9 mouse cellular contexts compared by ENCODE assay signal in the genomic region with DNA sequence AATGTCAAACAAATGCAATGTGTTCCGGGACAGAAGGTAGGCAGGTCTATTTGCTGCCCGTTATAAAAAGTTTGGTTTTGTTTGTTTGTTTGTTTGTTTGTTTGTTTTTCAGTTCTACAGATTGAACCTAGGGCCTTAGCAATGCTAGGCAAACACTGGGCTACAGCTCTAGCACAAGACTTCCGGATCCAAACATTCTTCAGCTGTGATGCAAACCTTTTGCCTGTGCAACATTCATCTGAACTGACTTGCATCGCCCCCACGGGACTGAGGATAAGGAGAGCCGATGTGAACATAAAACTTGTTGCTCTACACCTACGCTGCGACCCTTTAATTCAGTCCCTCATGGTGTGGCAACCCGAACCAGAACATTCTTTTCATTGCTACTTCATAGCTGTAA. TPM values are rescaled to one million over a fixed set of nuclear protein-coding genes. Genes with fewer than 3 reads are reported as not detected.
DNase-seq lines count a peak whose midpoint lies in the region; TF ChIP-seq lines count a peak whose summit lies in the region.
"Had no signal": no experiment of that assay in that cellular context is flagged by ENCODE, and none has a peak within 500 bp of the region (broad histone marks: within the 10 kb centered on the region; RNA-seq: fewer than 3 reads in every experiment).

No protein-coding gene starts in this region.

- intact Hi-C loops in heart, adult 2 months (cut with DNase I), result no loop called here
- intact Hi-C loops in heart, postnatal 25 days (cut with DNase I), result loop anchor here (5.0 kb wide), 1 partner anchor 66 kb away; a partner anchor contains a TSS

- no peaks in the 10 kb centered on the region for H3K9me3 ChIP-seq in hindbrain, embryonic 10.5 days
- no peaks in the 10 kb centered on the region for H3K9me3 ChIP-seq in midbrain, embryonic 10.5 days (replicated peaks)

- H3K4me3 ChIP-seq in heart, adult 2 months, result peak overlapping the region; percentile 99
- peak overlapping the region; percentile 75 for H3K4me3 ChIP-seq in bone marrow macrophage, adult 2 months (ENCODE audit: insufficient read depth, low read length)
- H3K4me3 ChIP-seq in hindbrain, embryonic 10.5 days, result peak overlapping the region; percentile 93
- peak overlapping the region; percentile 98 for H3K4me3 ChIP-seq in midbrain, embryonic 10.5 days

- peaks cover 7% of the 10 kb centered on the region for H3K4me1 ChIP-seq in heart, adult 2 months (ENCODE audit: control insufficient read depth, insufficient read depth, low read length)
- H3K4me1 ChIP-seq in bone marrow macrophage, adult 2 months (ENCODE audit: control insufficient read depth, insufficient read depth, low read length), result peaks cover 18% of the 10 kb centered on the region
- peaks cover 29% of the 10 kb centered on the region for H3K4me1 ChIP-seq in hindbrain, embryonic 10.5 days (replicated peaks)
- peaks cover 33% of the 10 kb centered on the region for H3K4me1 ChIP-seq in midbrain, embryonic 10.5 days

- TF ChIP-seq EP300 in heart, adult 2 months (IDR thresholded peaks at IDR 0.05; ENCODE audit: insufficient read depth, low read depth, low read length), result no peak

- H3K79me2 ChIP-seq in heart, adult 2 months (replicated peaks; ENCODE audit: control insufficient read depth, insufficient read depth, low read length), result peaks cover 4% of the 10 kb centered on the region; the same call in 1 of the 2 replicates

- TF ChIP-seq POLR2A in heart, adult 2 months (IDR thresholded peaks at IDR 0.05; ENCODE audit: insufficient read depth, low read depth, low read length), result no peak
- no peak for TF ChIP-seq POLR2A in bone marrow macrophage, adult 2 months (IDR thresholded peaks at IDR 0.05; ENCODE audit: borderline replicate concordance, low read depth, low read length)

- H3K27me3 ChIP-seq in heart, adult 2 months (ENCODE audit: control insufficient read depth, insufficient read depth, low read length), result no peaks in the 10 kb centered on the region
- no peaks in the 10 kb centered on the region for H3K27me3 ChIP-seq in hindbrain, embryonic 10.5 days (ENCODE audit: insufficient read depth, poor library complexity, severe bottlenecking)
- no peaks in the 10 kb centered on the region for H3K27me3 ChIP-seq in midbrain, embryonic 10.5 days (ENCODE audit: low read depth, poor library complexity, severe bottlenecking)
- H3K27me3 ChIP-seq: Patski had no signal

- peaks cover 3% of the 10 kb centered on the region; the same call in 1 of the 2 replicates for H3K36me3 ChIP-seq in heart, adult 2 months (ENCODE audit: control insufficient read depth, insufficient read depth, low read length)
- H3K36me3 ChIP-seq in hindbrain, embryonic 10.5 days, result no peaks in the 10 kb centered on the region
- no peaks in the 10 kb centered on the region for H3K36me3 ChIP-seq in midbrain, embryonic 10.5 days

- no peak for DNase-seq in heart, adult 2 months
- no peak for DNase-seq in heart, postnatal 25 days (ENCODE audit: low spot score)
- DNase-seq in hindbrain, embryonic 10.5 days (ENCODE audit: low spot score), result no peak
- no peak for DNase-seq in midbrain, embryonic 10.5 days (ENCODE audit: low spot score)
- no peak for DNase-seq in layer of hippocampus, postnatal 10 days (ENCODE audit: low spot score in 2 of 2)
- no peak for DNase-seq in layer of hippocampus, adult 9-11 months
- no peak for DNase-seq in retina, postnatal 1 day

- no peak for TF ChIP-seq CTCF in heart, adult 2 months (IDR thresholded peaks at IDR 0.05)
- TF ChIP-seq CTCF in bone marrow macrophage, adult 2 months (IDR thresholded peaks at IDR 0.05; ENCODE audit: low read depth, low read length), result no peak

- no peak overlapping the region for H3K9ac ChIP-seq in heart, adult 2 months (ENCODE audit: low read depth, low read length)

- WGBS in heart, adult 2 months, result 52% methylated on average over 9 of the region's 9 CpGs
- 85% methylated on average over 9 of the region's 9 CpGs for WGBS in hindbrain, embryonic 10.5 days
- 86% methylated on average over 9 of the region's 9 CpGs for whole genome bisulfite sequencing in midbrain, embryonic 10.5 days

- peak overlapping the region; percentile 99 for H3K27ac ChIP-seq in heart, adult 2 months
- H3K27ac ChIP-seq in bone marrow macrophage, adult 2 months (ENCODE audit: insufficient read depth, low read depth, low read length), result peak overlapping the region; percentile 84
- no peak overlapping the region for H3K27ac ChIP-seq in hindbrain, embryonic 10.5 days
- peak overlapping the region; percentile 91; the same call in 1 of the 2 replicates for H3K27ac ChIP-seq in midbrain, embryonic 10.5 days (replicated peaks)

RNA-seq across cellular contexts. Expression of a gene that starts 1.0 kb away (rescaled TPM):
- 10 to 100 TPM; 36.0 to 39.1 TPM for total RNA-seq in heart, adult 2 months (2021)
- polyA plus RNA-seq in heart, adult 2 months (2012; rRNA removed), result 16.5 and 20.3 TPM in 2 replicates
- 10 to 100 TPM; 37.8 to 38.6 TPM for total RNA-seq in heart, postnatal 25 days (2021)
- 61.3 and 69.7 TPM in 2 replicates for polyA plus RNA-seq in bone marrow macrophage, adult 2 months (2012; ENCODE audit: insufficient read depth, insufficient read length, missing spikeins)
- 46.4 and 58.3 TPM in 2 replicates for polyA plus RNA-seq in hindbrain, embryonic 10.5 days (2016; fragmentation: Nextera tagmentation; extraction: Ambion mirVana)
- polyA plus RNA-seq in midbrain, embryonic 10.5 days (2016; fragmentation: Nextera tagmentation; extraction: Ambion mirVana), result 49.3 and 51.6 TPM in 2 replicates
- 10 to 100 TPM; 36.2 to 38.8 TPM for total RNA-seq in layer of hippocampus, postnatal 10 days (2021)
